Mouse (Mus musculus): Measurements from ENCODE around the gene Mrap2. TPM values are rescaled to one million over a fixed set of nuclear protein-coding genes. Genes with fewer than 3 reads are reported as not detected.

Mrap2 gene
- polyA plus RNA-seq, 1 experiment from 2014 or later, result not detected

DNA sequence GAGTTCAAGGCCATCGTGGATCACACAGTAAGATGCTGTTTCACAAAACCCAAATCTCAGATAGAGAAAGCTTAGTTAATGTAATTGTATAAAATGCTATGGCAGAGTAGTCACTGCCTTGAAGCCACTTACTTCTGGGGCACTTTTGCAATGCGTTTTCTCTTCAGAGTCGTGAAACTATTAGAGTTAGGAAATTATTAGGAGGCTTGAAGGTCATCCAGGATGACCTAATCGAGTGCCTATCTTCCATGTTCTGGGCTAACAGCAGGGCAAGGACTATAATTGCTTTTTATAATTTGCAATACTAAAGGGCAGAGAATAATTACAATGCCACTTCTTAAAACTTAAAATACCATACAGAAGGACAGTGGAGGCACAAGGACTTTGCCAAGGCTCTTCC lies 43.2 kb downstream of the Mrap2 start:
- ATAC-seq, result no peak

DNA sequence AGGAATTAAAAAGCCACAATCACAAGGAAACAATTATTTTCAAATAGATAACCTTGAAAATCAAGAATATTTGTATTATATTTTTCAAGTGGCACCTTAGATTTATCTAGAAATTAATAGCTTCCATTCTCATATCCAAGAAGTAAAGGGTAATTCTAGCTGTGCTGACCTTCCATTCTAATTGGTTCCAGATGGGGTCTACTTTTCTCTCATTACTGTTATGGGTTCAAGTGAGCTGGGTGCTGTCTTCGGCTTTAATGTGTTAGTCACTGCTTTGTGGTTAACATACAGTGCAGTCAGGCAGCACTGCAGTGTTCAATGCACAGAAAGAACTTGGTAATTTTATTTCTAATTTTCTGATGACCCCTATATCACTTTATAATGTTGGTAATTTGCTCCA lies 49.6 kb downstream of the Mrap2 start:
- Histone ChIP-seq H3K4me2 (no peak overlapping the region), H3K4me1 (no peaks in the 10 kb centered on the region), H3K9me3 (replicated peaks) (peaks cover 15% of the 10 kb centered on the region), H3K27me3 (replicated peaks) (no peaks in the 10 kb centered on the region), H3K9ac (no peak overlapping the region), H3K4me3 (no peak overlapping the region), H3K27ac (no peak overlapping the region), H3K36me3 (peaks cover 53% of the 10 kb centered on the region)
- ATAC-seq, result no peak
- WGBS (ENCODE audit: insufficient replicate concordance), result 75% methylated on average over 1 of the region's 1 CpGs

More for the DNA sequence above, 43.2 kb downstream of the Mrap2 start:
- no peaks in the 10 kb centered on the region for H3K4me1 ChIP-seq
- H3K27ac ChIP-seq, result no peak overlapping the region
- H3K4me3 ChIP-seq, result no peak overlapping the region
- 78% methylated on average over 4 of the region's 4 CpGs for WGBS (ENCODE audit: insufficient replicate concordance)
- no peak overlapping the region for H3K9ac ChIP-seq
- peaks cover 22% of the 10 kb centered on the region for H3K36me3 ChIP-seq
- no peak overlapping the region for H3K4me2 ChIP-seq
- H3K9me3 ChIP-seq (replicated peaks), result peaks cover 12% of the 10 kb centered on the region
- no peaks in the 10 kb centered on the region for H3K27me3 ChIP-seq (replicated peaks)

DNA sequence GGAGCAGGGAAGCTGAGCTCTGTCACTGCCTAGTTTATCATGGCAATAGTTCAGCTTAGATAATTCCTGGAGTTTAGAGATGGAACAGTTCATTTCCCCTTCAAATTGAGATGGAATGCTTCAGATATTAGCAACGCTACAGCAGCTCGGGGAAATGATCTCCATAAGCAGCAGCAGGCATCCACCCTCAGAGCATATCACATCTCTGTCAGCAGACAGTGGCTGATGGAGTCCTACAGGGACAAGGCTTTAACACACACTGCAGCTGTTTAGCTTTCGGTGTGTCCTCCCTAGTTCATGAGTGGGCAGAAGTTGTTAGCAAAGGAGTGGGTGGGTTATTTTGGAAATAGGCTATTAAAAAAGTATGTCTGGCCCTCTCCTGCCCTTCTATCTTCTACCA lies 53.2 kb downstream of the Mrap2 start:
- Histone ChIP-seq H3K36me3 (peaks cover 48% of the 10 kb centered on the region), H3K27ac (no peak overlapping the region), H3K4me2 (no peak overlapping the region), H3K27me3 (replicated peaks) (no peaks in the 10 kb centered on the region), H3K9ac (no peak overlapping the region), H3K4me3 (no peak overlapping the region), H3K9me3 (replicated peaks) (peaks cover 4% of the 10 kb centered on the region; the same call in 1 of the 2 replicates), H3K4me1 (no peaks in the 10 kb centered on the region)
- WGBS (ENCODE audit: insufficient replicate concordance), result 68% methylated on average over 3 of the region's 3 CpGs
- no peak for ATAC-seq

DNA sequence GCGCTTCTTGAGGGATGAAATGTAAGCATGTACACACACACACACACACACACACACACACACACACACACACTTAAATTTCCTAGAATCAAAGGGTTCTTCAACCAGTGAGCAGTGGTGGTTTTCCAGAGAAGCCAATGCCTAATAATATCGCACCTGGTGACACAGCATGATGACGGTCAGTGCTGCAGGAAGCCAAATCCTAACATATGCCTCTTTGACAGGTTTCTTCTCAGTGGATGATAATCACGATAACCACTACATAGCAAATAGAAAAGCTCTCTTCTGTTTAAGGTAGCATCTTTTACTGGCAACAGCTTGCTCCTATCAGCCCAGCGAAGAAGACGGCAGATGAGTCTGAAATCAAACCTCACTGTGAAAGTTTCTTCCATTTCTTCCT lies 53.9 kb downstream of the Mrap2 start:
- Histone ChIP-seq H3K4me2 (no peak overlapping the region), H3K27me3 (replicated peaks) (no peaks in the 10 kb centered on the region), H3K27ac (no peak overlapping the region), H3K9me3 (replicated peaks) (no peaks in the 10 kb centered on the region), H3K36me3 (peaks cover 48% of the 10 kb centered on the region), H3K4me1 (no peaks in the 10 kb centered on the region), H3K9ac (no peak overlapping the region), H3K4me3 (no peak overlapping the region)
- no peak for ATAC-seq
- WGBS (ENCODE audit: insufficient replicate concordance), result 79% methylated on average over 6 of the region's 6 CpGs

DNA sequence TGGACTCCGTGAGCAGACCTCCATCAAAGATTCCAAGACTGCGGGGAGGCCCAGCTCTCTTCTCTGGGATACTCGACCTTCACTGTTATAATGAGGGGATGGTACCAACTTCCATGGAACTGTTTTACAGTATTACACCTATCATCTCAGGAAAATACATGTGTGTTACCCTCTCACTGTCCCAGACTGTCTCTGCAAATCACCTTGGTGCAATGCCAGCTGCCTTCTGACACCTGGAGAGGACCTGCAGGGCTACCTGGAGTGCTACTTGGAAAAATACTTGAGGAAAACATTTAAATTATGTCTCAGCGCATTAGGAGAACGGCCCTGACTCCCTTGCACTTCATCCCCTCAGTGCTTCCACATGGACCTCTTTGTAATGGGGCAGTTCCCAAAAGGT lies 56.3 kb downstream of the Mrap2 start:
- no peak for ATAC-seq
- H3K36me3 ChIP-seq, result peaks cover 57% of the 10 kb centered on the region

DNA sequence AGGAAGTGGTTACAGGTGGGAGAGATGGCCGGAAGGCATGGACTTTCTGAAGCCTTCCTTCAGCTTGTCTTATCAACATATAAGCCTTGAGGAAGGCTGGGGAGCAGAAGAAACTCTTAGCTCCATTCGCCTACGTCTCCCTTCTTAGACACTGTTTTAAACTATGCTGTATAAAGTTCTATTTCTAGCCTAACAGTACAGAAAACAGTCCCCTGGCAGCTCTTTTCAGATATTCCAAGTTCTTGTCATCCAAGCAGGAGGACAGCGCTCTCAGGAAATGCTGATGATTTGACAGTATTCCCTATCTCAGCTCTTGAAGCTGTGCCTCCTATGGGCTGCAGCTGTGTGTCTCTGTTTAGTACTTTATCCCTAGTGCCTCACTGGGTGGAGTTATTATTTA lies 56.8 kb downstream of the Mrap2 start:
- Histone ChIP-seq H3K36me3 (peaks cover 60% of the 10 kb centered on the region), H3K4me3 (no peak overlapping the region), H3K9me3 (replicated peaks) (no peaks in the 10 kb centered on the region), H3K27me3 (replicated peaks) (no peaks in the 10 kb centered on the region), H3K9ac (no peak overlapping the region), H3K27ac (no peak overlapping the region), H3K4me1 (no peaks in the 10 kb centered on the region), H3K4me2 (no peak overlapping the region)
- whole genome bisulfite sequencing (ENCODE audit: insufficient replicate concordance), result 86% methylated on average over 4 of the region's 4 CpGs
- no peak for ATAC-seq

More for the DNA sequence above, 56.3 kb downstream of the Mrap2 start:
- WGBS (ENCODE audit: insufficient replicate concordance), result 77% methylated on average over 5 of the region's 5 CpGs
- Histone ChIP-seq H3K4me1 (no peaks in the 10 kb centered on the region), H3K4me2 (no peak overlapping the region), H3K4me3 (no peak overlapping the region), H3K27me3 (replicated peaks) (no peaks in the 10 kb centered on the region), H3K9ac (no peak overlapping the region), H3K9me3 (replicated peaks) (no peaks in the 10 kb centered on the region), H3K27ac (no peak overlapping the region)

DNA sequence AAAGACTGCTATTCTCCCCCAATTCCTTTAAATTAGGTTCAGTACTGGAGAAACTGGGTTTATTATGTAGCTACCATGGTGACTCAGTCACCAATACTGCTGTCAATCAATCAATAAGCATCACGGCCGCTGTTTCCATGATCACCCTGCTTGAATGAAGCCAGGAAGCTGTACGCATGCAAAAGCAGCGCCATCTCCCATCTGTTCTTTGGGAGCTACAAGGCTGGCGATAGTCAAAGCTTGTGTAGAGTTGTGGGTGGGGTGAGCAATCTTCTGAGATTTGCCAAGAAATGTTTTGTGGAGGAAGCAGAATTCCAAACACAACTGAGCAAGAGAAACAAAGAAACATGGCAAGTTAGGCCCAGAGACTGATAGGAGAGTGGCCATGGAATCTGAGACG lies 58.3 kb downstream of the Mrap2 start:
- Histone ChIP-seq H3K36me3 (peaks cover 63% of the 10 kb centered on the region), H3K9ac (no peak overlapping the region), H3K27ac (no peak overlapping the region), H3K9me3 (replicated peaks) (no peaks in the 10 kb centered on the region), H3K27me3 (replicated peaks) (no peaks in the 10 kb centered on the region), H3K4me3 (no peak overlapping the region), H3K4me1 (peaks cover 7% of the 10 kb centered on the region), H3K4me2 (no peak overlapping the region)
- WGBS (ENCODE audit: insufficient replicate concordance), result 89% methylated on average over 6 of the region's 6 CpGs
- ATAC-seq, result no peak

DNA sequence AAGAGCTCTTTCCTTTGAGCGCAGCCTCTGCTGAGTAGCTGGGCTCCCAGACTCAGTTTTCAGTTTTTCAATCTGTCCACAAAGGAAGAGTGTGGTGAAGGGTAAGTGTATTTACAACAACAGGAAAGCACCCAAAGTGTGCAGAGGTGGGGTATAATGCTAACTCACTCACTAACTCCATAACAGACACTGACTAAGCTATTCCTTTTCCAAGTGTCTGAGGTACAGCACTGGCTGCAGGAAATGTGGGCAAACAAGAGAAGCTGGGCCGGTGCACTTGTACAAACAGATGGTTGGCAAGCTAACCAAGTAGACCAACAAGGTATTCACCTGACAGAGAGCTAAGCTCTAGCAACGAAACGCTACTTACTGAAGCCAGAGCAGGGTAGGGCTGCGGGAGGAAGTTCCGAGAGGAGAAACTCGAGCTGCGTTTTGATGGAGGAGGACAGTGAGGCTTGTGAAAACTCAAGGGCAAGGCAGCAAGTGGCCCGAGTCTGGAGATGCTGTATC lies 66.8 kb downstream of the Mrap2 start:
- ATAC-seq, result no peak
- Histone ChIP-seq H3K27me3 (replicated peaks) (no peaks in the 10 kb centered on the region), H3K9me3 (replicated peaks) (no peaks in the 10 kb centered on the region), H3K27ac (no peak overlapping the region), H3K4me2 (no peak overlapping the region), H3K36me3 (peaks cover 62% of the 10 kb centered on the region), H3K9ac (no peak overlapping the region), H3K4me1 (peaks cover 7% of the 10 kb centered on the region), H3K4me3 (no peak overlapping the region)
- WGBS (ENCODE audit: insufficient replicate concordance), result 80% methylated on average over 9 of the region's 9 CpGs

DNA sequence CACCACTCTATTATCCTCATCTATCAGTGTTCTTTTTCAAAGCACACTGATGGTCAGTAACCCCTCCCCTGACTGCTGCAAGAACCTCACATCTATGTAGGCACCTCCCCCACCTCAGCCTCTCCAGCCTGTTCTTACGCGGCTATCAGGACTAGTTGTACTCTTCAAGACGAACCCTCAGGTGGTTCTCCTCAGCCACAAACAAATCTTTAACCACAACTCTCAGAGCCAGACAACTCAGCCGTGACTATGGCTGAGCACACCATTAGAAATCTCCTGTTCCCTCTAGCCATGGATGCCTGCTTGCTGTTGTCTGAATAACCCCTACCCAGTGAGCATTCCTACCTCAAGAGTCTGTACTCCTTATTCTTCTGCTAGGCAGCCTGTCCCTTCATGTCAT lies 69.1 kb downstream of the Mrap2 start:
- H3K4me3 ChIP-seq, result no peak overlapping the region
- H3K27me3 ChIP-seq (replicated peaks), result no peaks in the 10 kb centered on the region
- ATAC-seq, result no peak
- H3K9me3 ChIP-seq (replicated peaks), result no peaks in the 10 kb centered on the region
- WGBS (ENCODE audit: insufficient replicate concordance), result 67% methylated on average over 4 of the region's 4 CpGs
- H3K4me1 ChIP-seq, result no peaks in the 10 kb centered on the region
- peaks cover 60% of the 10 kb centered on the region for H3K36me3 ChIP-seq
- H3K9ac ChIP-seq, result no peak overlapping the region
- H3K27ac ChIP-seq, result no peak overlapping the region
- H3K4me2 ChIP-seq, result no peak overlapping the region

Other genes starting within 250 kb of the Mrap2 start
- not detected in 2 replicates for gene Ripply2, start 128.8 kb upstream of the Mrap2 start, polyA plus RNA-seq (2016; fragmentation: Nextera tagmentation; extraction: Ambion mirVana)
- gene Cyb5r4, start 122.3 kb upstream of the Mrap2 start, polyA plus RNA-seq (2016; fragmentation: Nextera tagmentation; extraction: Ambion mirVana), result 49.4 and 52.1 TPM in 2 replicates
- gene Cep162, start 111.2 kb downstream of the Mrap2 start, polyA plus RNA-seq (2016; fragmentation: Nextera tagmentation; extraction: Ambion mirVana), result 3.2 and 3.8 TPM in 2 replicates

Measured in liver, embryonic 12.5 days (tissue).